Mouse (Mus musculus) hindbrain, embryonic 16.5 days (tissue): ENCODE measurements around the gene Poc1b. TPM values are rescaled to one million over a fixed set of nuclear protein-coding genes. Genes with fewer than 3 reads are reported as not detected.

Source experiments
- ATAC-seq: fragments of 200-750 bp; cut with Nextera tagmentation; 2 replicates; pipeline ENCODE4 v1.8.0; 2017; ENCODE audit warnings: moderate TSS enrichment, moderate library complexity
- H3K27ac ChIP-seq: fragments of 300-500 bp; sonication (generic); 2 replicates; pipeline ENCODE4 v1.5.1; 2014; ENCODE audit warnings: low read depth, mild to moderate bottlenecking, control low read depth, low read length, moderate library complexity
- H3K27me3 ChIP-seq: fragments of 300-500 bp; sonication (generic); replicated peaks from 2 replicates; pipeline ENCODE4 v1.6.1; 2014; ENCODE audit warnings: low read length; ENCODE audit not compliant: control insufficient read depth, insufficient read depth
- H3K36me3 ChIP-seq: fragments of 300-500 bp; sonication (generic); 2 replicates; pipeline ENCODE4 v1.6.1; 2014; ENCODE audit warnings: mild to moderate bottlenecking, low read length, moderate library complexity, mixed read lengths; ENCODE audit not compliant: control insufficient read depth, insufficient read depth
- H3K4me1 ChIP-seq: fragments of 300-500 bp; sonication (generic); 2 replicates; pipeline ENCODE4 v1.6.1; 2014; ENCODE audit warnings: low read depth, low read length; ENCODE audit not compliant: control insufficient read depth, insufficient read depth
- H3K4me2 ChIP-seq: fragments of 300-500 bp; sonication (generic); 2 replicates; pipeline ENCODE4 v1.6.1; 2014; ENCODE audit warnings: mild to moderate bottlenecking, low read length, control low read depth, moderate library complexity
- H3K4me3 ChIP-seq: fragments of 300-500 bp; sonication (generic); 2 replicates; pipeline ENCODE4 v1.5.1; 2014; ENCODE audit warnings: mild to moderate bottlenecking, low read length, control low read depth, moderate library complexity
- H3K9ac ChIP-seq: fragments of 300-500 bp; sonication (generic); 2 replicates; pipeline ENCODE4 v1.6.1; 2014; ENCODE audit warnings: low read depth, mild to moderate bottlenecking, control low read depth, low read length, moderate library complexity
- H3K9me3 ChIP-seq: fragments of 300-500 bp; sonication (generic); 2 replicates; pipeline ENCODE4 v1.6.1; 2014; ENCODE audit warnings: mild to moderate bottlenecking, low read length, moderate library complexity; ENCODE audit not compliant: control insufficient read depth
- WGBS: fragments of 180-500 bp; shearing (Covaris S2); extraction: QIAGEN DNeasy Blood & Tissue Kit; methylation state at CpG from one replicate; pipeline ENCODE4 v1.1.7; 2014; 5-methylcytosine and 5-hydroxymethylcytosine counted together
- polyA plus RNA-seq: library from polyadenylated mRNA; unstranded; fragments of >200 nt; fragmentation: Nextera tagmentation; extraction: Ambion mirVana; gene quantifications from 2 replicates; pipeline ENCODE4 v1.2.1, GENCODE M21; 2015

Poc1b gene
- polyA plus RNA-seq, 1 experiment from 2014 or later = 9.1 TPM

- H3K27ac ChIP-seq = no peak overlapping the region
- no peak overlapping the region for H3K4me2 ChIP-seq
- no peaks in the 10 kb centered on the region for H3K27me3 ChIP-seq
- H3K36me3 ChIP-seq = no peaks in the 10 kb centered on the region
- no peak overlapping the region for H3K9ac ChIP-seq
- 86% methylated on average over 4 of the region's 4 CpGs for WGBS
- ATAC-seq = no peak
- no peaks in the 10 kb centered on the region for H3K9me3 ChIP-seq
- no peaks in the 10 kb centered on the region for H3K4me1 ChIP-seq
- no peak overlapping the region for H3K4me3 ChIP-seq
Observed at GRCm38 (mm10) chr10:99119471-99119870, 12.6 kb downstream of the Poc1b start.

GRCm38 (mm10) chr10:99126225-99126624 is 19.4 kb downstream of the Poc1b start, which contains the start of gene Phxr2:
Phxr2 (minus strand) TSS chr10:99126325.
- WGBS = 79% methylated on average over 4 of the region's 4 CpGs
- ATAC-seq = no peak

GRCm38 (mm10) chr10:99126954-99127353 is 20.1 kb downstream of the Poc1b start:
- Histone ChIP-seq H3K4me2 (no peak overlapping the region), H3K27me3 (no peaks in the 10 kb centered on the region), H3K4me3 (no peak overlapping the region), H3K36me3 (no peaks in the 10 kb centered on the region), H3K9me3 (no peaks in the 10 kb centered on the region), H3K27ac (no peak overlapping the region), H3K4me1 (peaks cover 3% of the 10 kb centered on the region; the same call in 1 of the 2 replicates), H3K9ac (no peak overlapping the region)
- 89% methylated on average over 12 of the region's 14 CpGs for WGBS
- ATAC-seq = no peak

More at GRCm38 (mm10) chr10:99126225-99126624, 19.4 kb downstream of the Poc1b start, which contains the start of gene Phxr2:
- no peak within 1 kb of the TSS for H3K9ac ChIP-seq
- no peak within 1 kb of the TSS for H3K4me3 ChIP-seq
- no peaks in the 10 kb centered on the region for H3K36me3 ChIP-seq
- no peaks in the 10 kb centered on the region for H3K9me3 ChIP-seq
- no peak within 1 kb of the TSS for H3K27ac ChIP-seq
- no peak within 1 kb of the TSS for H3K4me2 ChIP-seq
- no peaks in the 10 kb centered on the region for H3K27me3 ChIP-seq
- peaks cover 3% of the 10 kb centered on the region; the same call in 1 of the 2 replicates for H3K4me1 ChIP-seq

GRCm38 (mm10) chr10:99127691-99128261 is 20.9 kb downstream of the Poc1b start:
- WGBS = 80% methylated on average over 11 of the region's 11 CpGs
- no peak for ATAC-seq
- no peak overlapping the region for H3K4me2 ChIP-seq
- no peak overlapping the region for H3K27ac ChIP-seq
- H3K9me3 ChIP-seq = no peaks in the 10 kb centered on the region
- no peaks in the 10 kb centered on the region for H3K27me3 ChIP-seq
- no peak overlapping the region for H3K9ac ChIP-seq
- H3K4me1 ChIP-seq = peaks cover 5% of the 10 kb centered on the region; the same call in 1 of the 2 replicates
- no peaks in the 10 kb centered on the region for H3K36me3 ChIP-seq
- H3K4me3 ChIP-seq = no peak overlapping the region

GRCm38 (mm10) chr10:99130611-99131010 is 23.8 kb downstream of the Poc1b start:
- Histone ChIP-seq H3K4me3 (no peak overlapping the region), H3K9ac (no peak overlapping the region), H3K36me3 (peaks cover 5% of the 10 kb centered on the region; the same call in 1 of the 2 replicates), H3K4me2 (no peak overlapping the region), H3K27me3 (no peaks in the 10 kb centered on the region), H3K27ac (no peak overlapping the region), H3K4me1 (peaks cover 5% of the 10 kb centered on the region; the same call in 1 of the 2 replicates), H3K9me3 (no peaks in the 10 kb centered on the region)
- WGBS = 41% methylated on average over 6 of the region's 6 CpGs
- ATAC-seq = peak; percentile 22; the same call in 1 of the 2 replicates

GRCm38 (mm10) chr10:99131298-99131697 is 24.5 kb downstream of the Poc1b start:
- ATAC-seq = peak; percentile 43
- no peaks in the 10 kb centered on the region for H3K9me3 ChIP-seq
- peaks cover 5% of the 10 kb centered on the region; the same call in 1 of the 2 replicates for H3K36me3 ChIP-seq
- H3K4me3 ChIP-seq = no peak overlapping the region
- WGBS = 60% methylated on average over 5 of the region's 5 CpGs
- H3K4me2 ChIP-seq = no peak overlapping the region
- H3K27ac ChIP-seq = no peak overlapping the region
- H3K9ac ChIP-seq = no peak overlapping the region
- H3K4me1 ChIP-seq = peaks cover 5% of the 10 kb centered on the region; the same call in 1 of the 2 replicates
- H3K27me3 ChIP-seq = no peaks in the 10 kb centered on the region

GRCm38 (mm10) chr10:99132189-99132588 is 25.4 kb downstream of the Poc1b start:
- H3K27me3 ChIP-seq = no peaks in the 10 kb centered on the region
- H3K4me2 ChIP-seq = no peak overlapping the region
- H3K4me1 ChIP-seq = peaks cover 5% of the 10 kb centered on the region; the same call in 1 of the 2 replicates
- H3K9ac ChIP-seq = no peak overlapping the region; the same call in 1 of the 2 replicates
- peak; percentile 43 for ATAC-seq
- H3K4me3 ChIP-seq = no peak overlapping the region
- H3K27ac ChIP-seq = no peak overlapping the region
- 61% methylated on average over 6 of the region's 6 CpGs for WGBS
- no peaks in the 10 kb centered on the region for H3K9me3 ChIP-seq
- peaks cover 5% of the 10 kb centered on the region; the same call in 1 of the 2 replicates for H3K36me3 ChIP-seq

GRCm38 (mm10) chr10:99132595-99133272 is 25.9 kb downstream of the Poc1b start:
- no peak overlapping the region for H3K4me3 ChIP-seq
- ATAC-seq = no peak
- no peaks in the 10 kb centered on the region for H3K9me3 ChIP-seq
- no peaks in the 10 kb centered on the region for H3K27me3 ChIP-seq
- H3K4me2 ChIP-seq = no peak overlapping the region
- peaks cover 5% of the 10 kb centered on the region; the same call in 1 of the 2 replicates for H3K36me3 ChIP-seq
- no peak overlapping the region for H3K9ac ChIP-seq
- peaks cover 5% of the 10 kb centered on the region; the same call in 1 of the 2 replicates for H3K4me1 ChIP-seq
- H3K27ac ChIP-seq = no peak overlapping the region
- WGBS = 89% methylated on average over 11 of the region's 11 CpGs

- H3K4me2 ChIP-seq = no peak overlapping the region
- H3K4me1 ChIP-seq = peaks cover 5% of the 10 kb centered on the region; the same call in 1 of the 2 replicates
- no peak overlapping the region for H3K27ac ChIP-seq
- no peak overlapping the region for H3K9ac ChIP-seq
- peaks cover 5% of the 10 kb centered on the region; the same call in 1 of the 2 replicates for H3K36me3 ChIP-seq
- no peaks in the 10 kb centered on the region for H3K27me3 ChIP-seq
- H3K9me3 ChIP-seq = no peaks in the 10 kb centered on the region
- H3K4me3 ChIP-seq = no peak overlapping the region
- ATAC-seq = no peak
- 90% methylated on average over 16 of the region's 16 CpGs for WGBS
Observed at GRCm38 (mm10) chr10:99133321-99133875, 26.6 kb downstream of the Poc1b start.
